Mouse (Mus musculus): ENCODE results near the gene Gstp2.

The Gstp2 gene

DNA sequence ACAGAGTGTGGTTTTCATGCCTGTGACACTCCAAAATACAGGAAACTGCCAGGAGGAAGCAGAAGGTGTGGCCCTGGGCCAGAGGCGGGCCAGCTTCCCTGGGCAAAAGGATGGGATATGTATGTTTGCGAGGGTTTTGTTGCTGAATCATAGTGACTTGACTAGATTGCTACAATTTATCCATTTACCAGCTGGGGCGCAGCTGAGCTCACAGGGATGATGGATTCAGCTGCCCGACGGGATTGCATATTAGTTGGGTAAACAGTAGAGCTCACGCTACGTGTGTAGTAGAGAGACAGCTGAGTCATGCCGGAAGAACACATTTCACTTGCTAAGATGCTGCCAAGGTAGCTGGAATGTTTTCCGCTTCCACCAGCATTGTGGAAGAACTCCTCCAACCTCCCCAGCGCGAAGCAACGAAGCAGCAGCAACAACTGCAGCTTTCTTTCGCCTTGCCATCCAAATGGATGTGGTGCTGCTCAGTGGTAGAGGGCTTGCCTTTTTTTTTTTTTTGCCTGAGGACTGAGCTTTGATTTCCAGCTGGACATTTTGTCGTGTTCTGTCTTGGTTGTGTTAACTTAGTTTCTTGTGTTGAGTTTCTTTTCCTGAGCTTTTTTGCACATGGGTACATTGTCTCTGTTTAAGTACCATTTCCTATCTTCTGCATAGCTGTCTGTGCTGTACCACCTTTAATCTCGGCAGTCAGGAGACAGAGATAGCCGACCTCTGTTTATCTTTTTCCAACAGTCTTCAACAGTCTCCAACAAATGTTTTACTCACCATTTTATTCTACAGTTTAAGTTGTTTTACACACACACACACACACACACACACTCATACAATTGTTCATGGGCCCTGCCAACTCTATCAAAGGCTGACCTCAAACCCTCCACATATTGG is at the start of gene Gstp2:
Gene Gstp2, minus strand, starts transcription at position 58 of the 900 bp plus-strand sequence.
- DNase-seq (ENCODE audit: low spot score): peak; percentile 64

DNA sequence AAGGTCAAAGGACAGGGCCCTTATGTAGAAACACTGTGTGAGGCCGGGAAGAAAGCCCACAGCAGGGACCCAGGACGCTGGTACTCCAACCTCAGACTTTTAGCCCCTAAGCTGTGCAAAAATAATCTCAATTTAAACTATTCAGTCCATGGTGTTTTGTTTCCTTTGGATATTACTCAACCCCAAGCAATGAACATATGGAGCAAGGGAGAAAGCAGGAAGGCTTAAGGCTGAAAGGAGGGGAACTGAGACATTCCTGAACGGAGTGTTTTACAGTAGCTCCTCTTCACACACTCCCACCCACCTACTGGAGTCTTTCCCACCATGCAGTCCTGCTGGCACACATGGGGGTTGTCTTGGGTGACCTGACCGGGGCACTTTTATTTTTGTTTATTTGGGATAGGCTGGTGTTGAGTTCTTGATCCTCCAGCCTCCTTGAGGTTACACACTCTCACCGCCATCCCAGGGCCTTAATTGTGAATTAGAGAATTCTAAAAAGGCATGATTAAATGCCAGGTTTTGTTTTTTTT is 49.0 kb upstream of the Gstp2 start:
- DNase-seq (ENCODE audit: low spot score): no peak

DNA sequence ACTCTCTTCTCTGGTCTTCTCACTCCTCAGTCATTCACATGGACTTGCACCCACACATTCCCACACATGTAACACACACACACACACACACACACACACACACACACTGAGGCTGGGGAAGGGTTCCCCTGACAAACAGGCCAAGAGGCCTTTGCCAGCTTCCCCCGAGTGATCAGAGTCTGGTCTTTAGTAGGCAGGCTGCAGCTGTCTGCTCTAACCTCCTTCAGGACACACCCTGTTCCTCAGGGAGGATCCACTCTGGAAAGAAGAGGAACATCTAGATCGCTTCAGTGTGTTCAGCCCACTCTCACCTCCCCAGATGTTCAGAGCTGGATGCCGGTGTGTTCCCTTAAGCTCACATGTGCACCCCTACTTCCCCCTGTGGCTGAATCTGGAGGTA is 48.5 kb upstream of the Gstp2 start:
- no peak for DNase-seq (ENCODE audit: low spot score)

DNA sequence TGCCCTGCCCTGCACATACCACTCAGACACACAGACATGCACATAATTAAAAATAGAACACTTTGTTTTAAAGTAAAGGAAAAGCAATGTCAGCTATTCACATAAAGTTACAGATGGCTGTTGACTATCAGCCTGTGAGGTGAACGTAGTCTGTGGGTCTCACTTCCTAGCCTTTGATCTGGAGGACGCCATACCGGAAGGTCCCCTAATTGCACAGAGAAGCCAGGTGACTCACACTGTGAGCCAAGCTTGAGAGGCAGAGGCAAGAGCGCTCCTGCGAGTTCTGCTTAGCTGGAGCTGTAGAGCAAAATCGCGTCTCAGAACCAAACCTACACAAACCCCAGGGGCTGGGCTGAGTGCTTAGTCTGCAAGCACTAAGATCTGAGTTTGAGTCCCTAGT is 47.9 kb upstream of the Gstp2 start:
- DNase-seq (ENCODE audit: low spot score): no peak

DNA sequence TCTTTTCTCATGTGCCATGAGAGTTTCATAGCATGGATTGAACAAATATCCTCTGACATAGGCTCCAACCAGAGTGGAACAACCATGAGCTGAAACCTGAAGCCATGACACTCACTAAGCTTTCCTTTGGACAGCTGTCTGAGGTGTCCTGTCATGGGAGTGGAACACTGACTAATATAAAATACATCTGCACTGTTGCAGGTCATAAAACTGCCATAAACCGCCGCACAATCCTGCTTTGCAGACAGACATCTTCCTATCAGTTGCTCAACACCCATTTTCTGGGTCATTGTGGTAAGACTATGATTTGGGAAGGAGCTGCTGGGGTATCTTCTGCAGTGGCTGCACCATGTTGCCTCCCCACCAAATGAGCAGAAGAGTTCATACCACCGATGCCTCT is 46.9 kb upstream of the Gstp2 start:
- no peak for DNase-seq (ENCODE audit: low spot score)

DNA sequence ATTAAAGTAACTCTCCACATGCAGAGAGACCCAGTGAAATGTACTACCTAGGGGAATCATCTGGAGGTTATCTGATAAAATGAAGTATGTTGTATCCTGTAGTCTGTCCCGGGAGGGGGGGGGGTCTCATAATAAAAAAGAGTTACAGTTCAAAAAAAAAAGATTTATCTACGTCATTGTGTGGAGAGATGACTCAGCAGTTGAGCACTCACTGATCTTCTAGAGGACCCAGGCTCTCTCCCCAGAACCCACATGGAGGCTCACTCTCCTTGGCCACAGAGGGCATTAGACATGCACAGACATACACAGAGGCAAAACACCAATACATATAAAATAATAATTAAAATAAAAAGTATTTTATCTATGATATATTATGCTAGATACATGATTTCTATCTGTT is 45.6 kb upstream of the Gstp2 start:
- DNase-seq (ENCODE audit: low spot score): no peak

DNA sequence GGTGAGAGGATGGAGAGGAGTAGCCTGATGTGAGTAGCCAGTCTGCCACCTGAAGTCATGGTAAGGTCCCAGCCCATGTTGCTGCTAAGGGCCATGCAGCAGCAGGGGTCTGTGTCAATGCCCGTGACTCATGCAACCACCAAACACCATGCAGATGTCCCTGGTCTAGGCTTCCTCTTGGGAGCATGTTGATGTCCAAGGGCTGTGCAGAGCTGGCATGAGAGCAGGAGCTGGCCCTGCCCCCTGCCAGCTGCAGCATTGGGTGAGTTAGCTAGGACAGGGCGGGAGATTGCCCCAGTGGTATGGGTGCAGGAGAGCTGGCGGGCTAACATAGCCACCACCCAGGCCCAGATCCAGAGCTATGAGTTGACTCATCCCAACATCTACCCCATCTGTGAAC is 44.6 kb upstream of the Gstp2 start:
- no peak for DNase-seq (ENCODE audit: low spot score)

DNA sequence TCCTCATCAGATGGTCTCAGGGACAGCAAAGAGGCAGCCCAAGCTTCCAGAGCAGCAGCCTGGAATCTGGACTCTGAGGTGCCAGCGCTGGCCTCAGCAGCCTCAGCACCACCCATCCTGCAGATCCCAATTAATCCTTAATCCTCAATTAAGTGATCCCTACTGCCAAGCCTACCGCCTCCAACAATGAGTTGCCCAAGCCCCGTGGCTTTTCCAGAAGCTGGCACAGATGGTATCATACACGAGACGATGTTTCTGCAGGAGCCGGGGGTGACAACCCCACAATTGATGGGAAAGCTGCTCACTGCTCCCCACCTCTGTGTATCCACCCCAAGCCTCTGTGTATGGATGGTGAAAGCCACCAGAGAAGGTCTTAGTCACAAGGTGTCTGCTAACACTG is 43.3 kb upstream of the Gstp2 start:
- no peak for DNase-seq (ENCODE audit: low spot score)

DNA sequence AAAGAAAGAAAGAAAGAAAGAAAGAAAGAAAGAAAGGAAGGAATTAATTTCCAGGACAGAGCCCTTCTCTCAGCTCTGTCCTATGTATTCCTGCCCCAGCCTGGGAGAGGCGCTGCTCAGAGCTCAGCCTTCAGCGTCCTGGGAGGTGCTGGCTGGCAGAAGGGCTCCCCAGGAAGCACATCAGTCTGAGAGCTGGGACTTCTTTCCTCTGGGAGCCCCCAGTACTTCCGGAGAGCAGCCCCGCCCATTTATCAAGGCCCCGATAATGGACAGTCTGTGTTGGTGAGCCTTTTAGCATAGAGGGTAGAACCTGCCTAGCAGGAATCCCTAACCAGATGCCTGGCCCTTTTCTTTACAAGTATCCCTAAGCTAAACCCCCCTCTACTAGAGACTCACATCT is 42.3 kb upstream of the Gstp2 start:
- no peak for DNase-seq (ENCODE audit: low spot score)

DNA sequence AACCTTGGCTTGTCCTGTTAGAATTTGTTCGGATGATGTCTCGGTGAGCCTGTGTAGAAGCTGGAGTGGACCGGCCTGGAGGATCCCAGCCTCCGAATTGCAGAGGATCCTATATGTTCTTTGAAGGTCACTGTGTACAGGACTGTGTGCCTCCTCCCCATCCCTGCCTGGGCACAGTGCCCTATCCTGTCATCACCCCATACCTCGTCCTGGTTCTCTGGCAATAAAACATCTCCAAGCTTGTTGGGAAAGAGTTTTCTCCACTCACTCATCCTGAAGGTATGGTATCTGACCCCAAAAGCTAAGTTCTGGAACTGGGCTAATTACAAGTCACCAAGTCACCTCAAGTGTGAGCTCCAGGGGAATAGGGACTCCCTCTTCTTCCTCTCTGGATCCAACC is 41.3 kb upstream of the Gstp2 start:
- no peak for DNase-seq (ENCODE audit: low spot score)

DNA sequence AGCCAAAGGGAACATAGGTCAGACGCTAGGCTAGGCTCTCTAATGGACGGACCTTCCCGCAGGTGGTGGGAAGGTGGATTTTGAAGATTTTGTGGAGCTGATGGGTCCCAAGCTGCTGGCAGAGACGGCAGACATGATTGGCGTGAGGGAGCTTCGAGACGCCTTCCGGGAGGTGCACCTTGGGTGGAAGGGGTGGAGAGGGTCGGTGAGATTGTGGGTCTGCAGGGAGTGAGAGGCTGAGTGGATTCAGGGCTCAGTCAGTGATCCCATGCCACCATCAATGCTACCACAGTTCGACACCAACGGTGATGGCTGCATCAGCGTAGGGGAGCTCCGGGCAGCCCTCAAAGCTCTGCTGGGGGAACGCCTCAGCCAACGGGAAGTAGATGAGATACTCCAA is 40.3 kb upstream of the Gstp2 start:
- no peak for DNase-seq (ENCODE audit: low spot score)

DNA sequence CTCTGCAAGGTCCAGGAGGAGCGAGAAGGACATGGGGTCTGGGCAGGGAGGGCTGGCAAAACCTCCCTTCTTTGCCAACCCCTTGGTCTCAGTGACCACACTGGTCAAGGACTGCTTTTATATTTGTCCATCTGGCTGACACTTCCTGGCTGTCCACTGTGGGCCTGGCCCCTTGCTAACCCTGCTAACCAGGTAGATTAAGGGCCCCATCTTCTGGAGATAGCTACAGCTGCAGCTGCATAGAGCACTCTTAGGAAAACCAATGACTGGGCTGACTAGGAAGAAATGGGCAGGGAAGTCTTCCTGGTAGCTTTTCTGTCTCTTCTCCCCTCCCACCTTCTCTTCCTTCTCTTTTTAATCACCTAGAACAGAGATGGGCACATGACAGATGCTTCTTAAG is 39.2 kb upstream of the Gstp2 start:
- DNase-seq (ENCODE audit: low spot score): no peak

DNA sequence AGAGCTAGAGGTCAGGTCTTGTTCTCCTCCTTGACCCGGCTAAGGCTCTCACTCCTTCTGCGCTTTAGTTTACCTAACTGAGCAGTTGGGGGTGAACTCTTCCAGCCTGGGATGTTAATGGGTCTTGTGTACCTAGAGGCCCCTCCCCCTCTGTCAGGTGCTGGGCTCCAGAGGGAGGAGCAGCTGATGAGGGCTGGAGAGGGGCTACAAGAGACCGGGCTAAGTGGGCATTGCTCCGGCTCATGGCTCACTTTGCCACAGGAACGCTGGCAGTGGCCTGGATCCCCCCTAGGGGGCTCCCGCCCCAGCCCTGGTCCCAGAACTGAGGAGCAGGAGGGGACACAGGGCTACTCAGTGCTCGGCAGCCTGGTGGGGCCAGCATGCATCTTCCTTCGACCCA is 38.0 kb upstream of the Gstp2 start:
- no peak for DNase-seq (ENCODE audit: low spot score)

DNA sequence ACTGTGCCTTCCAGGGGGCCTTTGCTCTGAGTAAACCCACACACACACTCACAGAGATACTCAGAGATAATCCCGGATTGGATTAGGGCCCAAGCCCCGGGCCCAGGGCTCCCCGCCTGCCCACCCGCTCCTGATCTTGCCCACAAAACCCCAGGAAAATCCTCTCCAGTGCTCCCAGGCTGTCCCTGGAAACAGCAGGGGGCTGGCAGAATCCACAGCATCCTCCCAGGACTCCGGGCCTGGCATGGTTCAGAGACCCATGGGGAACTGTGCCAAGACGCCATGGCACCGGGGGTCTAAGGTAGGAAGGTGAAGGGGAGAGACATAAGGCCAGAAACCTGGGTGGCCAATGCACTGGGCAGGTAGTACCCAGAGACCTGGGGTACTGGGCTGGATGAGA is 37.5 kb upstream of the Gstp2 start:
- DNase-seq (ENCODE audit: low spot score): no peak

DNA sequence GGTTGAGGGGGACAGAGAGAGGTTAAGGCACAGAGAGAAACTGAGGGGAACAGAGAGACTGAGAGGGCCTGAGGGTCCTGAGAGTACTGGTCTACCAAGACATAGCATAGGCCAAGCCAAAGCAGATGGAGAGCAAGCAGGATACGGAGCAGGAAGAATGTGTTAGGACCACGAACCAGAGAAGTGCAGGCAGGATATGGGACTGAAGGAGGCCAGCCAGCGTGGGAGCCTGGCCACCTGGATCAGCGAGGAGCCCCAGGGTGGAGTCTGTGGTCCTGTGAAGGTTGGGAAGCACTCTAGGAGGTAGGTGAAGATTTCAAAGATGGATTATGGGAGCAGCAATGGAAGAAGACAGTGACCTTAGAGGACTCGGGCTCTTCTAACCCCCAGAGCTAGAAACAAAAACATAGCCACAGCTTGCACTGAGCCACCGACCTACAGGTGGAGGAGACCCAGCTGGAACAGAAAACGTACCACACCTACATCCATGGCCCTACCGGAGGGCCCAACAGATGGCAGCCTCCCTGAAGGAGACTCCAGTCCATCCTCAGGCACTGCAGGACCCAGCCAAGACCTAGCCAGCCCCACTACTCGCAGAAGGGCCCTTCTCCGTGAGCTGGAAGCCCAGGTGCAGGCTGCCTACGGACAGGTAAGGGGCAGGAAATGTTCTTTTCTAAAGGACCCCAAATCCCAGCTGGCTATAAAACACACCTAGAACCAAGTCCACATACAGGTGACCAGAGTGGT is 36.6 kb upstream of the Gstp2 start:
- no peak for DNase-seq (ENCODE audit: low spot score)

DNA sequence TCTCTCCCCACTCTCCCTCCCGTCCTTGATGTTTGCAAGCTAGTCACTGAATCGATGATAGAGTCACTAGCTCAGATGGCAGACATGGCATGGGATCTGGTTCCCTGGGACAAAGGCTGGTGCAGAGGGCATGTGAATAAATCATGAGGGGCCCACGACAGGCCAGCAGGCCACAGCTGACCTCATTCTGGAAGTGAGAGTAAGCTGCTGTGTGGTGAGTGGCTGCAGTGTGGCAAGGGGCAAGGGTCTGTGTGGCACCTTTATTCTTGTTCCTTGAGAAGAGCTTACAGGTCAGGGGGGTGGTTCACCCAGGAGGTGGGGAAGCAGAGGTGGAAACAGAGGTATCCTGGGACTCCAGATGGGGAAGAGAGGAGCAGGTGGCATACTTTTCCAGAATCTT is 35.6 kb upstream of the Gstp2 start, which contains the start of gene Cabp2:
Gene Cabp2, plus strand, starts transcription at position 185 of the 400 bp plus-strand sequence.
- no peak for DNase-seq (ENCODE audit: low spot score)

DNA sequence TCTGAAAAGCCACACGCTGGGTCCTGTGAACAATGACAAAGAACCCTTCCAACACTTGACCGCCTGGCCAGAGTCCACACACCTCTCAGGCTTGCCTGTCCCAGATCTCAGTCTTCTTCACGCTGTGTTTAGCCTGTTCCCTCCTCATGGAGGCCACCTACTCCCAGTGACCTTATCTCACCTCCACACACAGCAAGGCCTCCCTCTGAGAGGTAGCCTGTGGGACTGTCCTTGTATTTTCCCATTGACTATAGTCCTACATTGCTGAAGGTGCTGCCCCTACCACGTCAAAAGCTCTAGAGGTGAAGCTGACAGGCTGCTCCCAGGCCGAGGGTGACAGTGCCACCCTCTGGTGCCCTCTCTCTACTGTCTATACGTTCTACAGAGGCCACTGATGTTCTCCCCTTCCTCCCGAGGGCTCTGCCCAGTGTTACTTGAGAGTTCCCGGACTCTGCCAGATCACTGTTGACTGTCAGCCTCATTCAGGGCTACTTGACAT is 34.7 kb upstream of the Gstp2 start:
- DNase-seq (ENCODE audit: low spot score): no peak

DNA sequence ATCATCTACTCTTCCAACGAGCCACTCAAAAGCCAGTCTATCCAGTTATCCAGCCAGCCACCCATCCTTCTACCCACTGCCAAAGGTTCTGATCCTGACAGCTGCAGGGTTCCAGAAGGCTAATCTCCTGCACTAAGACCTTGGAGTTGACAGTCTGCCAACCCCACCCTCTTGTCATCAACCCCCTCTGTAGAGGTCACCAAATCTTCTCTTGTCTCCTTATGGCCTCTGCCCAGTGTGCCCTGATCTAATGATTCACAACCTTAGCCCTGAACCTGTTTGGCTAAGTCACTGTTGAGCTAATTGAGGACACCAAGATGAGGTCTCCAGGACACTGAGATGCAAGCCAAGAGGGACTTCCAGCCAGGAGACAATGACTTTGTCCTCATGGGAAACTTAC is 33.8 kb upstream of the Gstp2 start:
- DNase-seq (ENCODE audit: low spot score): no peak

DNA sequence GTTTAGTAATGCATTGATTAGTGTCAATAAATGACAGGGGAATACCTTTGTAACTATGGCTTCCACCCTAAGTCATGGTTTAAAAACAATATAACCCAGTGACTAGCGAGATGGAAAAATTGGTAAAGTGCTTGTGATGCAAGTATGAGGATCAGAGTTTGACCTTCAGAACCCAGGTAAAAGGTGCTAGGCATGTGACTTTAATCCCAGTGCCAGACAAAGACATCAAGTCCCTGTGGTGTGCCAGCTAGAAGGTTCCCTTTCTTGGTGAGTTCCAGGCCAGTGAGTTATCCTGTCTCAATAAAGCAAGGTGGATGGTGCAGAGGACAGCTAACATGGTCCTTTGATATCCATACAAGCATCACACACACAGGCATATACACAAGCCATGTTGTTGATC is 29.7 kb upstream of the Gstp2 start:
- no peak for DNase-seq (ENCODE audit: low spot score)

DNA sequence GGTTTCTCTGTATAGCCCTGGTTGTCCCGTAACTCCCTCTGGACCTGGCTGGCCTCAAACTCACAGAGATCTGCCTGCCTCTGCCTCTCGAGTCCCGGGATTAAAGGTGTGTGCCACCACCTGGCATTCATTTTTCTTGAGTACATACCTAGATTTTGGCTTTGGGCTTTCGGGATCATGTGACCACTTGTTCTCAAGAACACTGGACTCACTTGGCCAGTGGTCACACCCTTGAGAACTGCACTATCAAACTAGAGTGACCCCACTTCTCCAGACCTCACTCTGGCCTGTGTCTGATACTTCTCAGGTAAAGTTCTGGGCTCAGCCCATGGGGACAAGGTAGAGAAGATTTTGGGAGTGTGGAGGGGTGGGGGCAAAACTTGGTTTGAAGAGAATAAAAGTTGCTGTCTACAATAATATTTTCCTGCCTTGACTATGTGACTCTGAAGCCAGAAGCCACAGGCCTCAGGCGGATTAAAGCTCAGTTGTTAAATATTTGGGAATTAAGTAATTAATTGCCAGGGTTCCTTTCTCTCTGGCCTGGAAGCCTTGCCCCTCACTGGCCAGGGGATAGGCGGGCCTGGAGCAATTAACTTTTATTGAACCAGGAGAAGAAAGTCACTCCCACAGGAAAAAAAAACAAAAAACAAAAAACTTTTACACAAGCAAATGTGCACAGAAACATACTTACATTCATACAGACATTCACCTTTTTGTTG is 27.0 kb upstream of the Gstp2 start:
- no peak for DNase-seq (ENCODE audit: low spot score)

DNA sequence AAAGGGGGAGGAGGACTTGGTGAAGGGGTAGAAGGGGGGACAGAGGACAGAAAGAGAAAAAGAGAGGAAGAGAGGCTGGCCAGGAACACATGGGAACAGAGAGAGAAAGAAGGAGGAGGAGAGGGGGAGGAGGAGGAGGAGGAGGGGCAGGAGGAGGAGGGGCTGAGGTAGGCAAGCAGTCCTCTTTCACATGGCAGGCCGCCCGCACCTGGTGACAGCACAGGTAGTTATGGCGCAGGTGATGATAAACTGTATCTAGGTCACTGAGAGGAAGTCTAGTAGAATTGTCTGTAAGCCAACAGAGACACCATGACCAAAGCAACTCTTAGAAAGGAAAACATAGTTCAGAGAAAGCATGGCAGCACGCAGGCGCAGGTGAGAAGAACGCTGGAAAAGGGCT is 25.6 kb upstream of the Gstp2 start:
- DNase-seq (ENCODE audit: low spot score): no peak

DNA sequence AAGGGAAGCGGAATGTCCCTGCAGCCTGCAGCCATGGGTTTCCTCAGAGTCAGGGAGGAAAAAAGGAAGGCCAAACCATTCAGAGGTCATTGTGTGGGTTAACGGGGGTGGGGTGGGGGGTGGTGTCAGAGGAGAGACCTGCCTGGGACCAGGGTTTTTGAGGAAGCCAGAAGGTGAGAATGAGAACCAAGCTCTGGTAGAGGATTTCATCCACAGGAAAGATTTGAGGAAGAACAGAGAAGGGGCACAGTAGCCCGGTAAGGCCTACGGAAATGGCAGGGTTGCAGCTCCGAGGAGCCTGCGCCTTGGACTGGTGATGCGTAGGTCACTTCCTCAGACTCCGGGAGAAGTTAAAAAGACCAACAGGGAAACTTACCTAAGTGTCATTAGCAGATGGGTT is 24.9 kb upstream of the Gstp2 start:
- no peak for DNase-seq (ENCODE audit: low spot score)
